Mouse (Mus musculus) retina, postnatal 7 days (tissue): Measurements from ENCODE around the gene Col27a1.

ENCODE experiments used
- DNase-seq: peaks from one replicate; pipeline ENCODE4 v3.0.0-alpha.2; 2012; ENCODE audit warnings: low read depth, low spot score

Gene Col27a1

DNA sequence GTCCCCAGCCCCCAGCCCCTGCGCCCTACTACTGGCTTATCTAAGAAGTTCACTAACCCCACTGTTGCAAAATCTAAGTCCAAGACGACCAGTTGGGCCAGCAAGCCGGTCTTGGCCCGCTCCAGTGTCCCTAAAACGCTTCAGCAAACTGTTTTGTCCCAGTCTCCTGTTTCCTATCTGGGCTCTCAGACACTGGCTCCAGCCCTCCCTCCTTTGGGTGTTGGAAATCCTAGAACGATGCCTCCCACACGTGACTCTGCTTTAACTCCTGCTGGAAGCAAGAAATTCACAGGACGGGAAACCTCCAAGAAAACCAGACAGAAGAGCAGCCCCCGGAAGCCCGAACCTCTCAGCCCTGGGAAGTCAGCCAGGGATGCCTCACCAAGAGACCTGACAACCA lies 11.6 kb downstream of the Col27a1 start:
- DNase-seq: no peak

DNA sequence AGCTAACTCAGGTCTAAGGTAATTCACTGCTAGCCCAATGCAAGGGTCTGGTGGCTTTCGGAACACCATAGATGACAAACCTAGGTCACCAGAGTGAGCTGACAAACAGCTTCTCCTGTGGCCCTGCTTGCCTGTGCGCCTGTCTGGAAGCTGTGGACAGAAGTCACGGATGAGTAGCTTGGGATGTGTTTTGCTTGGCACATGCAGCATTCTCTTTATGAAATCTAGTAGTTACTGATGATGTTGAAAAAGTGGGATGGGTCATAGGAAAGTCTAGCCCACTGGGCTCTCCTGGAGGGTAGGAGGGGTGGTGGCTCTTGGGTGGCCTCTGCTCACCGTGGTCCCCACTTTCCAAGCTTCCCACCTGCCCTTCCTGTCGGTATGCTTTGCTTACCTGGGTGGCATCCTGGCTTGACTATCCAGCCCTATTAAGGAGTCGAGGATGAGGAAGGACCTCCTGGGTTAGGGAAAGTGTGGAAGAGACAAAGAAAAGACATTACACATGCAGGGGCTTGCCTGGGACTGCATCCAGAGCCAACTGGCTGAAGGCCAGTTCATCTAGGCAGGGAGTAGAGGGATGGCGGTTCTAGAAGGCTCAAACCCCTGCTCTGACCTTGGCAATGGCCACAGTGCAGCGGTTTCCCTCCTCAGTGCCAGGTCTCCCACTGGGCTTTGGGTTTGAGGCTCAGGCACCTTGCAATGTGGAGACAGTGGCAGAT lies 12.5 kb downstream of the Col27a1 start:
- DNase-seq: no peak

DNA sequence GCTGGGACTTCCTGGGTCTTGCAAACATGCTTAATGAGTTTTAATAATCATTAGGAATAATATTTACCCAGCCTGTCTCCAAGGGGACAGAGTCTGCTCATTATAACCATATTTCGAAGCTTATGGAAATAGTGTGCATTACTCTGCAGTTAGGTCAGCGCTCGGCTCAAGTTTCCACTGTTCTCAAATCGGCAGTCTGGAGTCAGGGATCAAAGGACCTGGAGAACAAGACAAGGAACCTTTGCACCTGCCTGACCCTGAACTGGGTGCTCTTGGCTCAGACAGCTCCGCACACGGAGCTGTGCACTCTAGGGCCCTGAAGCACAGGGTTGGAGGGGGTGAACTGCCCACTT lies 13.1 kb downstream of the Col27a1 start:
- no peak for DNase-seq

DNA sequence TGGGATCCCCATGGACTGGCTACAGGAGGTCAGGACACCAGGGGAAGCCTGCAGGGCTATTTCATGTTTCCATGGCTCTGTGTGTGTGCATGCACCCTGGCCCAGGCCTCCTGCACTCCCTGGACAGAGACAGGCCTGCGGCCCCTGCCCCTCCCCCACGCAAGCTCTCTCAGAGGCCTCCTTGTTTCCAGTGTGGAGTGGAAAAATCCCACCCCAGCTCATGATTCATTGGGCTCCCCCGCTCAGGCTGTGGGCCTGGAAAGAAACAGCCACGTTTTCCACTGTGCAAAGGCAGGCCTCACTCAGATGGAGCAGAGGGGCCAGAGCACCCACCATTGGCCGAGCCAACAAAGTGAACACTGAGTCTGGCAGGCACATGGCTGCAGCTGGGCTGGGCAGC lies 15.1 kb downstream of the Col27a1 start:
- DNase-seq: no peak

DNA sequence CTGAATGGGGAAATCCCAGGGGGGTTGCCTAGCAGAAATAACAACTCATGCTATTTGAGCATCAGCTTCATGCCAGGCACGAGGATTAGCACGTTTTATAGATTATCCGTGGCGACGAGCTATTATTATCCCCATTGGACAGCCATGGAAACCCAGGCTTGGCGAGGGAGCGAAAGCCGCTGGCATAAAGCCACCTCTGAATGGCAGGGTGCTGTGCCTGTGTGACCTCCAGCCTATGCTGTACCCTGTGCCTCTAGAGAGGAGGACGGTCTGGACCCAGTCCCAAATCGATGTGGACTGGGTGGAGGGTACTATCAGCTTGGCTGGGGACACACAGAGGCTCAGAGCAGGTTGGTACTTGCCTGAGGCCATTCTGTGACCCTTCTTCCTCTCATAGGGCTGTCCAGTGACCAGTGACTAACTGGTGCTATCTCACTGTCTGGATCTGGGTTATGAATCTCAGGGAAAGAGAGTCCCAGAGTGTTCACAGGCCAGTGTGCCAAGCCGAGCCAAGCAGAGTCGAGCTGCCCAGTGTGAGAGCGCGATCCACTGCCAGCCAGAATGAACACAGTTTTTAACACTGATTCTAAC lies 16.3 kb downstream of the Col27a1 start:
- DNase-seq: peak; percentile 42

DNA sequence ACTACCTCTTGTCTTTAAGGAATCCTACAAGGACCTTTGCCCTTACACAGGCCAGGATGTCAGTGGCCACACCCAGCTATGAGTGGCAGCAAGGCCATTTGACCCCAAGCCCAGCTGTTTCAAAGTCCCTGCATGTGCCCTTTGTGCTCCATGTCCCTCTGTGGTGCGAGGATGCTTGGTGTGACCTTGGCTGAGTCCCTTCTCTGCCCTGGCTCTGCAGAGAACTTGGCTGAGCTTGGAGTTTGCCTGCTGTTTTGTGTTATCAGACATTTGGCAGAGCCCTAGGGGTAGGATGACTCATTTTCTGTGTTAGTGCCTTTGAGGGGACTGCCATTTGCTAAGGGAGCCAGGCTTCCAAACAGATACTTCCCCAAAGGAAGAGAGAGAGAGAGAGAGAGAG lies 17.3 kb downstream of the Col27a1 start:
- no peak for DNase-seq

DNA sequence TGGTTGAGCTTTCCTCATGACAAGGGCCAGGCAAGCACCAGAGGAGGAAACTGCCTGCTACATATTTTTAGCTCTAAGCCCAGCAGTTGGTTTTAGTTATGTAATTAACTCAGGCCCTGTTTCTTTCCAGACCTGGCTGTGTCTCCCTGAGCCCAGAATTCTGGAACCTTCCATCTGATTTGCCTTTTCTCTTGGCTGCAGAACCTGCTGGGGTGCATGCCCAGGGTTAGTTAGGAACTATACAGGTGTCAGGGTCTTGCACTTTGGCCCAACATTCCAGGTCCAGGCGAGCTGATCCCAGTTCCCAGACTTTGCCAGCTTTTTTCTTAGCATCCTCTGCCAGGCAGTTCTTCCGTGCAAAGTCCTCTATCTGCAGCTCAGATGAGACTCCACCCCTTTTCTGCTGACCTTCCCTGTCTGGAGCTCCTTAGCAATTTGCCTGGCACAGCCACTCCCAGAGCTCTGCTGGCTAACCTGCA lies 18.8 kb downstream of the Col27a1 start:
- no peak for DNase-seq

DNA sequence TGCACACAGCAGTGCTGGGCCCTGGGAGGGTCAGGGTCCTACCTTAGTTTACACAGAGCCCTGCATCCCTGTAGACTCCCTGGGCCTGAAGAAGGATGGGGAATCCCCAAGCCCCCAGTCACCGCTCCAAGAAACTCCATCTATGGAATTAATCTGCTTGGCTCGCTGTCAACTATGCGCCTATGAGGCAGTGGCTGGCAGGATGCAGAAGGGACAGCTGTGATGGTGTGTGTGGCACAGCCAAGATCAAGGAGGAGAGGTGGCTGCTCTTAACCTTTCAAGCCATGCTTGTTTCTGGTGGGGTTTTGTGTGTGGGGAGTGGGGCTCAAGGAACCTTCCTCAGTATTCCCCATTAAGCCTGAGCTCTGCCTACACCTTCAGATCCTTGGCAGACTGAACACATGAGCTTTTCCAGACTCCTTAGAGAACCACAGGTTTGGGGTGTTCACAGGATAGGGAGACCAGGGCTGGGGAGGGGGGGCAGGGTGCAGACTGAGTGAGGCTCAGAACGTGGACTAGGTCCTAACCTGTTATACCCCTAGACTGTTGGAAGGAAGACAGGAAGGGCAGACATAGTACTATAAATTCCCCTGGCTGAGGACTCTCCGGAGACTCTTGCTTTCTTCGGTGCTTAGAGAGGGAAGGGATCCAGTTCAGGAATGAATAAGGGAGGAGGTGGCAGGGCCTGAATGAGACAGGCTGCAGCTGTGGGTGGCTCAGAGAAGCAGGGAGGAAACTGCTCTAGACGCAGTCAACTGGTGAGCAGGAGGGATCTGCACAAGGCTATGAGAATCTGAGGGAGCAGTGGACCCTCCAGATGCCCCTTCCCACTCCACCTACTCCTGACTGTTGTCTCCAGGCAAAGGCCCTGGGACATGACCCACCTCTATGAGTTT lies 20.0 kb downstream of the Col27a1 start:
- DNase-seq: no peak

DNA sequence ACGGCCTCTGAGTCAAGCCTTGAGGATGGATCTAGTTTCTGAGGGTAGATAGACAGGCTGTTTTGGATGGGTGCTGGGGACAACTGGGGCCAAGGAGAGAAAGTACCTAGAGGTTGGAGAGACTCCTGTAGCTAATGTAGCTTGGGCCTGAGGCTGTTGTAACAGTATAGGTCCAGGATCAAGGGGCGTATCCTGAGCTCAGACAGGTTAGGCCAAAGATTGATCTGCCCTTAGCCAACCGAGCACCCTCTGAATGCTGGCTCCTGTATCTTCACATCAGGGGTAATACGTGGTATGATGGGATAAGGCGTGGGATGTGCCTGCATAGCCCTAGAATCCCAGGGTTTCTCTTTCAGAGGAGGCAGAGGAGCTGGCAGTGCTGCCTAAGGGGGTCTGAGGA lies 21.0 kb downstream of the Col27a1 start:
- no peak for DNase-seq

DNA sequence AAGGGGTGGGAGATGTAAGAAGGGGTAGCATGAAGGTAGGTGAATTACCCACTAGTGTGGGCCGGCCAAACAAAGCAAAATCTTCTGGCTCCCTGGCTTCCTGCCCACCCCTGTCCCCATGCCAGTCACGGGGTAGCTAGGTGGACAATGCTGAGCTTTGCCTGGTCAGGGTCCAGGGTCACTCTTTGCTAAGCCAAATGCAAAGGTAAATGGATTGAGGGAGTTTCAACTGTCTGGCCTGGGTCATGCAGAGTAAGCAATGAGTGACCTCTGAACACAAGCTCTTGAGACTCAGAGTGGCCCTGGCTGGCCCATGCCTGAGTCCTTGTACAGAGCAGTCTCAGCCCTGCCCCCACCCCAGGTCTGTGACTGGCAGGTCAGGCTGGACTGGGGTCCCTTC lies 22.4 kb downstream of the Col27a1 start:
- DNase-seq: no peak

DNA sequence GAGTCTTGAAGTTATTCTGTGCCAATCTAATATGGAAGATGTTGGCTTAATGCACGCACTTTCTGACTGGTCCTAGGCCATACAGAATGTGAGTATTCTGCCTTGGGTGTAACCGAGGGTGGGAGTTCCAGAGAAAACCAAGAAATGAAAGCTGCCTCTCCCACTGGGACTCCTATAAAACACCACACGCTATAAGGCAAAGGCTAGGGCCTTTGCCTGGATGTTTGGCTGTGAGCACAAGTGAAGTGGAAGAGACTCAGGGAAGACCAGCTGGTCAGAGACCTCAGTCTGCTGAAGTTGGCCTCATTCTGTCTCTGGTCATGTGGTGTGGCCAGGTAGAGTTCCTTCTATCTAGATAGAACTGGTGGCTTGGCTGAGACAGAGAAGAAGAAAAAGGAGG lies 23.4 kb downstream of the Col27a1 start:
- DNase-seq: no peak

DNA sequence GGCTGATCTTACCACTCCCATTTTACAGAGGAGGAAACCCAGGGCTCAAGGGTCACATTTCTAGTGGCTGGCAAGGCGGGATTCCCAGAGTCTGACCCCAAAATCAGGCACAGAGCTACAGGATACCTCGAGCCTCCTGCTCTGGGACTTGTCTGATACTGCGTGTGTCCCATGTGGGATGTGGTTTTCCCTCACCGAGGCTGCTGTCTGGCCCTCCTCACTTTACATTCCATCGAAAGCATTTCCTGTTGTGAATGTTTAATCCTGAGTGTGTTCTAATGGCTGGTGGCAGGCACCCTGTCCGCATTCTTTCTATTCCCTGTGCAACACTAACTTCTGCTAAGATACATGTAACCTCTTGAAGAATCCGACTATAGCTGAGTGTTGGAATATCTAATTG lies 24.3 kb downstream of the Col27a1 start:
- DNase-seq: no peak

DNA sequence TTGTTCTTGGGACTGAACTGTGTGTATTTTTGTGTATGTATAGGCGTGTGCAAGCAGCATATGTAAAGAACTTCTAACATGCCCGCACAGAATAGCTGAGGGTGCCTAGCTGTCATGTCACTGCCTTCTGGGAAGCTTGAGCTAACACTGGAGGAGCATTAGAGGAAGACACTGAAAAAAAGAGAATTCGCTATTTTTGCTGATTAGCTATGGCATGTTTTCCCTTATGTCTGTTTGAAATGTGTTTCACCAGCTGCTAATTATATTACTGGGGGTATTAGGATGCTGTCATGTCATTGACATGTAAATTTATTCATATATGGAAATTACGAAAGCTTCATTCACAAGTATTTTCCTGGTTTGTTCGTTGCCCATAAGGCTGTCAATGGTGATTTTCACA lies 24.9 kb downstream of the Col27a1 start:
- no peak for DNase-seq

DNA sequence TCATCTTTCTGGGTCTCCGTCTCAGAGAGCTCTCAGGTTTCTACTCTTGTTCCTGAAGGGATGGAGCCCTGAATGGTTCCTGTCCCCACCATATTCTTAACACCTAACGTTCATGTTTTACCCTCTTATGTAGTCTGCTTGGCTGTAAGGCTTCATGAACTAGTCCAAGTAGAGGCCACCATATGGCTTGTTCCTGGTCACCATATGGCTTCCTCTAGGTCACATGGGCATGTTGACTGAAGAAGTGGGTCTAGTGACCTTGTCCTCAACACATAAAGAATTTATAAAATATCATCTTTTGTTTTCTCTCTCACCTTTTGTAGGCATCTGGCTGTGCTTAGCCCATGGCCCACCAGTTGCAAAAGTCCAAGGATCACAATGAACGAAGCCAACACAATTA lies 27.2 kb downstream of the Col27a1 start:
- DNase-seq: no peak

DNA sequence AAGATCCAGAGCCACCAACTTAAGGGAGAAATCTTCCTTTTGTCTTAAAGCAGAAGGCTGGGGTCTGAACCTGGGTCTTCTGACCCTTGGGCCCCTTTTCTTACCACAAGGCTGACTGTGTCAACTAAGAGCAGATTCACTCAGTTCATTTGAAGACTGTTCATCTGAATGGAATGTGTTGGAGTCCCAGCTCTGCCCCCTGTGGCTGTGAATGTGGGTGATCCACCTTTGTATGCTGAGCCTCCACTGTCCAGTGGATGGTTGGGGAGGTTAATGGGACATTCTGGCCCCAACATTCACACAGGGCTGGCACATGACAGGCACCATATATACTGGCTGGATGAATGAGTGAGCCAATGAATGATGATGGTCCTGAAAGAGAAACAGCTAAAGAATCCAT lies 34.2 kb downstream of the Col27a1 start:
- DNase-seq: no peak

DNA sequence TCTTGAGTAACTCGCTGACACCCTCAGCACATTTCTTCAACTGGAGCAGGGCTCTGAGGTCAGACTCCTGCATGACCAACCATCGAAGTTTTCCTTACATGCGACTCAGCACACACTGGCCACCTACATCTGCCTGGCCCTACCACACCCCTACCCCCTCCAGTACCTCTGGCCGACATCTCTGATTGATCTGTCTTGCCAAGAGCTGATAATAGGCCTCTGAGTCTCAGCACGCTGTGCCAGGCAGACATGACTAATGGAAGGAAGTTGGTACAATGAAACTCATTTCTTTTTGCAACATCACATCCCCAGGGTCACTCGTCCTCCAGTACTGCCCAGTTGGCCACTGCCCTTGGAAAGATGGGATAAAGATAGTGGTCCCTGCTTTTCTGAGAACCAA lies 35.1 kb downstream of the Col27a1 start:
- no peak for DNase-seq

DNA sequence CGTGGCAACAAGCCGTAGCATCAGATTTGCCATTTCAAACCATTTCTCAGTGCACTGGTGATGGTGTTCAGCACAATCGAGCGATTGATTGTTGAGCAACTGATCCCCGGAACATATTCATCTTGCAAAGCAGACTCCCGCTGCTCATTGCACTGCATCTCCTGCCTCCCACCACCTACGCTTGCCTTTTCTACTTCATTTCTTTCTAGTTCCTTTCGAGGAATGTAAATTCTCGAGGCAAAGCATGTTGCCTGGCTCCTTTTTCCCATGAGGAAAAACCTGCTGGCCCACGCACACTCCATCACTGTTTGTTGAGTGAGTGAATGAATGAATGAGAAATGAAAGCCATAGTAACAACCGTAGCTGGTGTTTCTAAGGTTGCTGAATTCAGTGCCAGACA lies 38.0 kb downstream of the Col27a1 start:
- DNase-seq: no peak

DNA sequence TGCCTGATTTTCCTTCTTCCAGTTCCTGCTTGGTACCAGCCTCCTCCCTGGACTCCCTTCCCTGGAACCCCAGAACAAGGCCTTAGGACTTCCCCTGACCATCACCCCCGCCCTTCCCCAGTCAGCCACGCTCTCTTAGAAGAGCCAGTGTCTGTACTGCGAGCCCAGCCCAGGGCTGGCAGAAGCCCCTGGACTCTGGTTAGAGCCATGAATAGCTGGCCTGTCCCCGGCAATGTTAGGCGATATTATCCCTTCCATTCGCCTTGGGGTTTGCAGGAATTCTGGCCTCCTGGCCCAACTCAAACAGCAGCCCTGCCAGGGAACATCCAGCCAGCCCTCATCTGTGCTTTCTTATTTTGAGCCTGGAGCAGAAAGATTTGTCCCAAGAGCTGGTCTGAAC lies 39.9 kb downstream of the Col27a1 start:
- DNase-seq: no peak

DNA sequence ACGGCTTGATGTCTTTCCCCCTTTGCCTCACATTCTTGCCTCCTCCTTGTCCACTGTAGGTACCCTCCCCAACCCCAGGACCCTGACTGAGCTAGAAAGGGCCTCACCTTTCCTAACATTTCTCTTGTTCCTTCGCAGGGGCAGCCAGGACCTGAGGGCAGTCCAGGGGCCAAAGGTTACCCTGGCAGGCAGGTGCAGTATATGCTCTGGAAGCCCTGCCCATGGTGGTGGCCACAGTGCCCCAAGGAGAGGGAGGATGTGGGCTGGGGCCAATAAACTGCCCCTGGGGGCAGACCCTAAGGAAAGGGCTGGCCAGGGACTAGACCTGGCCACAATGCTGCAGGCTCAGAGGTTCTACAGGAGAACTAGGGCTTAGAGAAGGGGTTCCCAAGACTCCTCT lies 40.3 kb downstream of the Col27a1 start:
- DNase-seq: no peak

DNA sequence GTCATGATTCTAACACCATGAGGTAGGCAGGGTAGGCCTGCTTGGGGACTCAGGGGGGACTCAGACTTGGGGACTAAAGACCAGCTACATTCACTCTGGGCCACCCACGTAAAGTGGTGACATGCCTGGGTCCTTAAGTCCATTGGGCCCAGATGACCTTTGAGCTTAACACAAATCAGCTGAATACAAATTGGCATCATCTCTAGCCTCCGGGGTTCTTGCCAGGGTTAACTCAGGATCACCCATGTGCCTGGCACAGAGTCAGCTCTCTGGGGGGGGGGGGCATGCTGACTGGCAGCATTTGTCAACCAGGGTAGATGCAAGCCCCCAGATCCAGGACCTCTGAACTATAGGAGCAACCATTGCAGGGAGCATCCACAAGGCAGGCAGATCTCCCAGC lies 42.6 kb downstream of the Col27a1 start:
- DNase-seq: no peak

DNA sequence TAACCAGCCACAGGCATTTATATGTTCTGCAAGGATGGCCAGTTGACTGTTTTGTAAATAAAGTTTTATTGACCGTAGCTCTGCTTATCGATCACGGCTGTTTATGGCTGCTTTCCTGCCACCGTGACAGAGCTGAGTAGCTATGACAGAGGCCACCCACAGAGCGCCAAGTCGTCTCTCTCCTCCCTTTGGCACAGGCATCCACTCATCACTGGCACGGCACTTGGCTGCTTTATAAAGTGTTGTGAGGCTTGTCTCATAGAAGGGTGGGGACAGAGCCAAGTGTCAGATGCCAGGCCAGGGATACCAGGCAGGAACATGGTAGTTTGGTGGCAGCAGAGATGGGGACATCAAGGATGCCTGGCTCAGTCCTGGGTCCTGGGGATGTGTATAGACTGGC lies 43.5 kb downstream of the Col27a1 start:
- no peak for DNase-seq

DNA sequence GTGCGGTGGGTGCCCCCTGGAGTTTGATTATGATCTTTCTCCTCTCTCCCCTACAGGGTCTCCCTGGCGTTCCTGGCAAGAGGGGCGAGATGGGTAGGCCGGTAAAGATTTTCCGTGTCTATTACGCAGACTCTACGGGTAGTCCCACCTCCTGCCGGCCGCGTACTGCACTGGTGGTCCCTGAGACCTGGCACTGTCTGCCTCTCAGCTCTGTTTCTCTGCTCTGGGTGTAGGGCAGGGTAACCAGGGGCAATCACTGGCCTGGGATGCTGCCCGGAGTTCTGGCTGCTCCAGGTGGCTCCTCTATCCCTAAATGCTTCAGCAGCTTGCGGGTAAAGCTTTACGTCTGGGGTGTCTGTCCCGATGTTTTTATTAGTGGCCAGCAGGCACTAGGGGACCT lies 44.3 kb downstream of the Col27a1 start:
- no peak for DNase-seq

DNA sequence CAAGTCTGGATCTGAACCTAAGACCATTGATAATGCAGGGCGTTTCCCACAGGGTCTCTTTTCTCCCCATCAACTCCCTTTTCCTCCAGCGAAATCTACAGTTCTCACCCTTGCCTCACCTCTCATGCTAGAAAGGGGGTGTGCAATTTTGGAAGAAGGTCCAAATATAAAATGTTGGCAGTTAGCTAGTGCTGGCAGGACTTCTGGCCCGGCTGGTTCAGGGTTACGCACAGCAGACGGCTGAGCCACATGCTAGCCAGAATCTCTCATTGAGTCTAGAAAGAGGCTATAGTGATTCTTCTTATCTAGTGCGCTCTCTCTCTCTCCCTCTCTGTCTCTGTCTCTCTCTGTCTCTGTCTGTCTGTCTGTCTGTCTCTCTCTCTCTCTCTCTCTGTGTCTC lies 45.3 kb downstream of the Col27a1 start:
- DNase-seq: no peak
